16 mouse cellular contexts compared by ENCODE assay signal in the genomic region with DNA sequence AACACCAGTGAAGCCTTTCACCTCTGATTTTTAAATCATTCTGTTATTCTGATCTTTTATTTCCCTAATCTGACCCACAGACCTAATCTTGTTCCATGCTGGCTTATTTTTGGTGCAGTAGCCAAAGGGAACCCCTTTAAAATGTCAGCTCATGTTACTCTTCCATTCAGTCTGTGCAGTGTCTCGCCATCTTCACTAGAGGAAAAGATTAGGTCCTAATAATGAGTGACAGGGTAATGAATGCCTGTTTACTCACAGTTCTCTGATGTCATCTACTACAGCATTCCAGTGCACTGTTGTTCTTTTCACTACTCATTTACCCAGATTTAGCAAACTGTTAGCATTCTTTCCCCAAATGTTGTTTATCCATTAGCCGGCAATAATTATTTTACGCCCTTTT.
DNase-seq lines count a peak whose midpoint lies in the region; ATAC-seq lines count a peak whose summit lies in the region.
"Had no signal": no experiment of that assay in that cellular context is flagged by ENCODE, and none has a peak within 500 bp of the region (broad histone marks: within the 10 kb centered on the region; RNA-seq: fewer than 3 reads in every experiment).

No protein-coding gene starts in this region.

- DNase-seq in embryonic facial prominence, embryonic 11.5 days (ENCODE audit: low spot score), result peak; percentile 2
- DNase-seq in embryonic facial prominence, embryonic 10.5 days (ENCODE audit: low spot score), result no peak
- peak; percentile 88 for DNase-seq in Muller cell, postnatal 12 days (ENCODE audit: inconsistent ontology term)
- no peak for DNase-seq in adrenal gland, adult 18-20 months (ENCODE audit: low spot score in 2 of 2)
- DNase-seq in heart, adult 18-20 months, result no peak
- DNase-seq in neural tube, embryonic 10.5 days (ENCODE audit: extremely low spot score, low spot score), result no peak
- DNase-seq: adrenal gland, postnatal 25 days; heart, postnatal 4 days; liver, embryonic 13.5 days; right cerebral cortex, postnatal 14 days had no signal

- no peak overlapping the region for H3K4me3 ChIP-seq in embryonic facial prominence, embryonic 11.5 days (ENCODE audit: low read depth, low read length)
- no peak overlapping the region for H3K4me3 ChIP-seq in embryonic facial prominence, embryonic 10.5 days
- H3K4me3 ChIP-seq in forebrain, embryonic 15.5 days, result no peak overlapping the region
- no peak overlapping the region for H3K4me3 ChIP-seq in midbrain, embryonic 13.5 days (replicated peaks)
- H3K4me3 ChIP-seq: kidney, embryonic 15.5 days; layer of hippocampus, adult 2 months; liver, embryonic 13.5 days; stomach, embryonic 15.5 days had no signal

- no peak overlapping the region for H3K4me2 ChIP-seq in embryonic facial prominence, embryonic 11.5 days (ENCODE audit: low read depth, low read length)
- no peak overlapping the region for H3K4me2 ChIP-seq in forebrain, embryonic 15.5 days (replicated peaks)
- H3K4me2 ChIP-seq in midbrain, embryonic 13.5 days (replicated peaks), result no peak overlapping the region
- H3K4me2 ChIP-seq: kidney, embryonic 15.5 days; liver, embryonic 13.5 days; stomach, embryonic 15.5 days had no signal

- H3K36me3 ChIP-seq in embryonic facial prominence, embryonic 11.5 days (replicated peaks; ENCODE audit: control insufficient read depth, insufficient read depth, low read depth, low read length), result no peaks in the 10 kb centered on the region
- no peaks in the 10 kb centered on the region for H3K36me3 ChIP-seq in embryonic facial prominence, embryonic 10.5 days (replicated peaks)
- H3K36me3 ChIP-seq in forebrain, embryonic 15.5 days, result no peaks in the 10 kb centered on the region
- H3K36me3 ChIP-seq in midbrain, embryonic 13.5 days, result no peaks in the 10 kb centered on the region
- H3K36me3 ChIP-seq: kidney, embryonic 15.5 days; liver, embryonic 13.5 days; stomach, embryonic 15.5 days had no signal

- no peaks in the 10 kb centered on the region for H3K9me3 ChIP-seq in embryonic facial prominence, embryonic 11.5 days (replicated peaks; ENCODE audit: control insufficient read depth, low read length)
- no peaks in the 10 kb centered on the region for H3K9me3 ChIP-seq in embryonic facial prominence, embryonic 10.5 days
- no peaks in the 10 kb centered on the region for H3K9me3 ChIP-seq in forebrain, embryonic 15.5 days
- H3K9me3 ChIP-seq in midbrain, embryonic 13.5 days, result no peaks in the 10 kb centered on the region
- H3K9me3 ChIP-seq: kidney, embryonic 15.5 days; liver, embryonic 13.5 days; stomach, embryonic 15.5 days had no signal

- H3K27me3 ChIP-seq in embryonic facial prominence, embryonic 11.5 days (ENCODE audit: control insufficient read depth, insufficient read depth, low read length), result no peaks in the 10 kb centered on the region
- H3K27me3 ChIP-seq in embryonic facial prominence, embryonic 10.5 days (replicated peaks; ENCODE audit: low read depth, poor library complexity, severe bottlenecking), result no peaks in the 10 kb centered on the region
- H3K27me3 ChIP-seq in forebrain, embryonic 15.5 days, result 0 out of 2 replicates have a peak, but pooled peaks cover 2% of the 10 kb centered on the region
- no peaks in the 10 kb centered on the region for H3K27me3 ChIP-seq in midbrain, embryonic 13.5 days
- H3K27me3 ChIP-seq: kidney, embryonic 15.5 days; liver, embryonic 13.5 days; stomach, embryonic 15.5 days had no signal

- no peak overlapping the region for H3K27ac ChIP-seq in embryonic facial prominence, embryonic 11.5 days (replicated peaks; ENCODE audit: low read depth, low read length)
- no peak overlapping the region for H3K27ac ChIP-seq in embryonic facial prominence, embryonic 10.5 days (replicated peaks)
- no peak overlapping the region for H3K27ac ChIP-seq in forebrain, embryonic 15.5 days (replicated peaks)
- no peak overlapping the region for H3K27ac ChIP-seq in midbrain, embryonic 13.5 days
- H3K27ac ChIP-seq: kidney, embryonic 15.5 days; layer of hippocampus, adult 2 months; liver, embryonic 13.5 days; stomach, embryonic 15.5 days had no signal

- no peaks in the 10 kb centered on the region for H3K4me1 ChIP-seq in embryonic facial prominence, embryonic 11.5 days (ENCODE audit: control insufficient read depth, insufficient read depth, low read length)
- 0 out of 2 replicates have a peak, but pooled peaks cover 3% of the 10 kb centered on the region for H3K4me1 ChIP-seq in embryonic facial prominence, embryonic 10.5 days
- peaks cover 7% of the 10 kb centered on the region; the same call in 1 of the 2 replicates for H3K4me1 ChIP-seq in forebrain, embryonic 15.5 days
- 0 out of 2 replicates have a peak, but pooled peaks cover 9% of the 10 kb centered on the region for H3K4me1 ChIP-seq in midbrain, embryonic 13.5 days (replicated peaks)
- H3K4me1 ChIP-seq: kidney, embryonic 15.5 days; liver, embryonic 13.5 days; stomach, embryonic 15.5 days had no signal

- H3K9ac ChIP-seq in embryonic facial prominence, embryonic 11.5 days (replicated peaks; ENCODE audit: low read length), result no peak overlapping the region
- no peak overlapping the region for H3K9ac ChIP-seq in forebrain, embryonic 15.5 days (replicated peaks)
- H3K9ac ChIP-seq in midbrain, embryonic 13.5 days (replicated peaks), result no peak overlapping the region
- H3K9ac ChIP-seq: kidney, embryonic 15.5 days; liver, embryonic 13.5 days; stomach, embryonic 15.5 days had no signal

- ATAC-seq in embryonic facial prominence, embryonic 11.5 days (replicated peaks; ENCODE audit: insufficient number of reproducible peaks, low FRiP score, low TSS enrichment, low read depth), result no peak; the same call in 1 of the 2 replicates
- peak; percentile 74 for ATAC-seq in forebrain, embryonic 15.5 days (replicated peaks)
- ATAC-seq in midbrain, embryonic 13.5 days, result peak; percentile 85
- ATAC-seq: intestine, embryonic 16.5 days had no signal

- 59% methylated on average over 3 of the region's 3 CpGs for WGBS in embryonic facial prominence, embryonic 11.5 days
- WGBS in embryonic facial prominence, embryonic 10.5 days, result 49% methylated on average over 3 of the region's 3 CpGs
- WGBS in forebrain, embryonic 15.5 days, result 10% methylated on average over 3 of the region's 3 CpGs
- WGBS in midbrain, embryonic 13.5 days, result 28% methylated on average over 3 of the region's 3 CpGs

Comparison
In these comparisons a context has a peak if more than half of its experiments do, and no peak if none do; other contexts are left out.
1. DNase-seq: peak in embryonic facial prominence, embryonic 11.5 days (single experiment) and Muller cell, postnatal 12 days (single experiment); none in embryonic facial prominence, embryonic 10.5 days (single experiment), adrenal gland, adult 18-20 months (0 of 2), heart, adult 18-20 months (0 of 2) and neural tube, embryonic 10.5 days (single experiment).